Mouse (Mus musculus) ES-Bruce4 (cell line): Measurements from ENCODE around the gene Ifi206.

Source experiments
- CTCF ChIP-seq: IDR thresholded peaks from one replicate; pipeline ENCODE4 v1.8.1; 2011; ENCODE audit warnings: low read depth, low read length
- POLR2A ChIP-seq: IDR thresholded peaks from one replicate; pipeline ENCODE4 v1.8.1; 2011; ENCODE audit warnings: low read length; ENCODE audit not compliant: insufficient read depth

DNA sequence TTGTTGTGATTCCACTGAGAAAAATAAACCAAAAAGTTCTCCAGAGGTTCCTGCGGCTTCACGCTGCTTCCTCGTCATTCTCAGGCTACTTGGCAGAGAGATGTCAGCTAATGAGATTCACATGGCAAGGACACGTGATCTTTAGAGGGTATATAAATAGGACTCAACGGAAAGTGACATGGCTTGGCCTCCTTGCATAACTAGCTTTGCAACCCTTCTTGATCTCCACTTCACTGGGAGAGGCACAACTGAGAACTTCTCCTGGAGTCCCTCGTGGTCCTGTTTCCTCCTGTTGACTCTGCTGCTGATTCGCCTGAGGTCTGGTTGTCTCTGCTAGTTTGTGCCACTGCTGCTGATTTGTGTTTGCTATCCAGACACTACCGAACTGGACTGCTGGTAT is 63.5 kb downstream of the Ifi206 start:
- TF ChIP-seq CTCF (no peak), POLR2A (no peak)
